Mouse (Mus musculus) kidney, embryonic 15.5 days (tissue): Measurements from ENCODE around the gene 5730596B20Rik. TPM values are rescaled to one million over a fixed set of nuclear protein-coding genes. Genes with fewer than 3 reads are reported as not detected.

Experiments used
- ATAC-seq: fragments of 200-750 bp; cut with Nextera tagmentation; replicated peaks from 2 replicates; pipeline ENCODE4 v1.8.0; 2017; ENCODE audit warnings: moderate TSS enrichment; ENCODE audit not compliant: low FRiP score
- H3K27ac ChIP-seq: fragments of 300-500 bp; sonication (generic); 2 replicates; pipeline ENCODE4 v1.5.1; 2015; ENCODE audit warnings: mild to moderate bottlenecking, inconsistent platforms
- H3K27me3 ChIP-seq: fragments of 300-500 bp; sonication (generic); 2 replicates; pipeline ENCODE4 v1.6.1; 2015; ENCODE audit warnings: inconsistent platforms
- H3K36me3 ChIP-seq: fragments of 300-500 bp; sonication (generic); 2 replicates; pipeline ENCODE4 v1.6.1; 2015; ENCODE audit warnings: inconsistent platforms
- H3K4me1 ChIP-seq: fragments of 300-500 bp; sonication (generic); 2 replicates; pipeline ENCODE4 v1.6.1; 2015; ENCODE audit warnings: inconsistent platforms
- H3K4me2 ChIP-seq: fragments of 300-500 bp; sonication (generic); 2 replicates; pipeline ENCODE4 v1.6.1; 2015; ENCODE audit warnings: moderate library complexity, mild to moderate bottlenecking, inconsistent platforms
- H3K4me3 ChIP-seq: fragments of 300-500 bp; sonication (generic); replicated peaks from 2 replicates; pipeline ENCODE4 v1.5.1; 2015; ENCODE audit warnings: mild to moderate bottlenecking, inconsistent platforms
- H3K9ac ChIP-seq: fragments of 300-500 bp; sonication (generic); 2 replicates; pipeline ENCODE4 v1.6.1; 2015; ENCODE audit warnings: mild to moderate bottlenecking, inconsistent platforms
- H3K9me3 ChIP-seq: fragments of 300-500 bp; sonication (generic); replicated peaks from 2 replicates; pipeline ENCODE4 v1.6.1; 2016; ENCODE audit warnings: inconsistent platforms
- WGBS: fragments of 180-500 bp; shearing (Covaris S2); methylation state at CpG from one replicate; pipeline ENCODE4 v1.1.7; 2015; ENCODE audit warnings: mixed read lengths; 5-methylcytosine and 5-hydroxymethylcytosine counted together
- polyA plus RNA-seq: library from polyadenylated mRNA; unstranded; fragments of >200 nt; fragmentation: Nextera tagmentation; extraction: Ambion mirVana; gene quantifications from 2 replicates; pipeline ENCODE4 v1.2.1, GENCODE M21; 2015

Gene 5730596B20Rik
- polyA plus RNA-seq, 1 experiment from 2014 or later: 2.4 TPM

GRCm38 (mm10) chr6:52190906-52191810 is 13.9 kb downstream of the 5730596B20Rik start, which contains the start of gene Hoxa4:
Gene Hoxa4 (minus strand): TSS chr6:52191753.
- Histone ChIP-seq H3K4me3 (peak within 1 kb of the TSS; percentile 62), H3K36me3 (0 out of 2 replicates have a peak, but pooled peaks cover 3% of the 10 kb centered on the region), H3K27me3 (no peaks in the 10 kb centered on the region), H3K4me1 (peaks cover 91% of the 10 kb centered on the region), H3K4me2 (peak within 1 kb of the TSS; percentile 93), H3K9me3 (no peaks in the 10 kb centered on the region), H3K27ac (peak within 1 kb of the TSS; percentile 95), H3K9ac (peak within 1 kb of the TSS; percentile 78)
- peak; percentile 72 for ATAC-seq
- under 1% methylated on average over 92 of the region's 102 CpGs for WGBS

DNA sequence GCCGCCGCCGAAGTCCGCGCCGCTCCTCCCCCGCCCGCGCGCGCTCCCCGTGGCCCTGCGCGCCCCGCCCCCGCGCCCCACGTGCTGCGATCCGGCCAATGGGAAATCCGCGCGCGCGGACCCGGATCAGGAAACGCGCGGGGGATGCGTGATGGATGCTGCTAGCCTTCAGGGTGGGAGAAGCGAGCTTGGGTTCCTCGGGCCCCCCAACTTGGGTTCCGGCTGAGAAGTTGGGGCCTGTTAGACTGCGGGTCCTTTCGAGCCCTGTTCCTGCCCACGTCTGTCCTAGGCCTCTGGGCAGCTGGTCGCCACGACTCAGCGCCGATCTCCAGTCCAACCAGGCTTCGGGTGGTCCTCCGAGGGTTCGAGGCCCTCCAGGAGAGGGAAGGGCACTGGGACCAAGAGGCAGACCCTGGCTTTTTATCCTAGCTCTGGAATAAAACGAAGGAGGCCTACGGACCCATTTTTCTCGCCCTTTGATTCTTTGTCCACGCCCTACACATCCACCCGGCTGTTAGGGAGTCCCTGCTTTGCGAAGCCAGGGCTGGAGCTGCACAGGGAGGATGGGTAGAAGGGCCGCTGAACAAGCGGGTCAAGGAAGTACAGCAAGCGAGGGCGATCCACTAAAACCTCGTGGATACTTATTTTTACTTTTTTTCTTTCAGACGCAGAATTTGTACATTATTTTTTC is 14.7 kb downstream of the 5730596B20Rik start:
- Histone ChIP-seq H3K36me3 (no peaks in the 10 kb centered on the region), H3K27me3 (no peaks in the 10 kb centered on the region), H3K4me1 (peaks cover 91% of the 10 kb centered on the region), H3K4me2 (peak overlapping the region; percentile 93), H3K4me3 (peak overlapping the region; percentile 62), H3K9me3 (no peaks in the 10 kb centered on the region), H3K9ac (peak overlapping the region; percentile 35), H3K27ac (peak overlapping the region; percentile 83)
- under 1% methylated on average over 48 of the region's 55 CpGs for whole genome bisulfite sequencing
- peak; percentile 59 for ATAC-seq

DNA sequence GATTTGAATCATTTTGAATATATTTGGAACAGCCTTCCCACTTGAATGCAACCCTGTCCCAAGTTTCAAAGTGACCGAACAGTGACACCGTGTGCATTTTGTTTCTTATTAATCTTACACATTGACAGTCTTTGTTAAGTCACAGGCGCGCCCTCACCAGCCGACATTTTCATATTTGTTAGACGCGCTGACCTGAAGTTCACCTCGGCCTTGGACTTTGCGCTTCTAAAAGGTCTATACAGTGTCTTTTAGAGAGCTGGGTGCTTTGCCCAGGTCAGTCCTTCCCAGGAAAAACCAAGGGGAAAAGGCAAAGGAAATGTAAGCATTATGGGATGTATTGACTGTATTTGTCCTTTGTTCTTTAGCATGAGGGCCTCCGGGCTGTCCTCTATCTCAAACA is 17.4 kb downstream of the 5730596B20Rik start:
- Histone ChIP-seq H3K36me3 (0 out of 2 replicates have a peak, but pooled peaks cover 2% of the 10 kb centered on the region), H3K9ac (no peak overlapping the region), H3K4me1 (peaks cover 78% of the 10 kb centered on the region), H3K9me3 (no peaks in the 10 kb centered on the region), H3K4me3 (no peak overlapping the region), H3K4me2 (peak overlapping the region; percentile 25; the same call in 1 of the 2 replicates), H3K27ac (peak overlapping the region; percentile 70), H3K27me3 (no peaks in the 10 kb centered on the region)
- ATAC-seq: no peak
- WGBS: 28% methylated on average over 10 of the region's 10 CpGs

- 0 out of 2 replicates have a peak, but pooled peaks cover 4% of the 10 kb centered on the region for H3K36me3 ChIP-seq
- peak overlapping the region; percentile 83; the same call in 1 of the 2 replicates for H3K27ac ChIP-seq
- H3K9me3 ChIP-seq: no peaks in the 10 kb centered on the region
- H3K4me2 ChIP-seq: peak overlapping the region; percentile 38
- H3K4me3 ChIP-seq: no peak overlapping the region; the same call in 1 of the 2 replicates
- no peak for ATAC-seq
- no peak overlapping the region for H3K9ac ChIP-seq
- peaks cover 80% of the 10 kb centered on the region for H3K4me1 ChIP-seq
- WGBS: 28% methylated on average over 9 of the region's 9 CpGs
- H3K27me3 ChIP-seq: no peaks in the 10 kb centered on the region
These were observed 19.5 kb downstream of the 5730596B20Rik start for GRCm38 (mm10) chr6:52196811-52197210.

- H3K27ac ChIP-seq: peak overlapping the region; percentile 83
- H3K4me1 ChIP-seq: peaks cover 80% of the 10 kb centered on the region
- peak overlapping the region; percentile 38 for H3K4me2 ChIP-seq
- WGBS: 4% methylated on average over 10 of the region's 10 CpGs
- H3K36me3 ChIP-seq: 0 out of 2 replicates have a peak, but pooled peaks cover 5% of the 10 kb centered on the region
- no peaks in the 10 kb centered on the region for H3K27me3 ChIP-seq
- no peaks in the 10 kb centered on the region for H3K9me3 ChIP-seq
- ATAC-seq: peak; percentile 86
- peak overlapping the region; percentile 4; the same call in 1 of the 2 replicates for H3K4me3 ChIP-seq
- peak overlapping the region; percentile 16; the same call in 1 of the 2 replicates for H3K9ac ChIP-seq
These were observed 20.0 kb downstream of the 5730596B20Rik start for GRCm38 (mm10) chr6:52197271-52197670.

DNA sequence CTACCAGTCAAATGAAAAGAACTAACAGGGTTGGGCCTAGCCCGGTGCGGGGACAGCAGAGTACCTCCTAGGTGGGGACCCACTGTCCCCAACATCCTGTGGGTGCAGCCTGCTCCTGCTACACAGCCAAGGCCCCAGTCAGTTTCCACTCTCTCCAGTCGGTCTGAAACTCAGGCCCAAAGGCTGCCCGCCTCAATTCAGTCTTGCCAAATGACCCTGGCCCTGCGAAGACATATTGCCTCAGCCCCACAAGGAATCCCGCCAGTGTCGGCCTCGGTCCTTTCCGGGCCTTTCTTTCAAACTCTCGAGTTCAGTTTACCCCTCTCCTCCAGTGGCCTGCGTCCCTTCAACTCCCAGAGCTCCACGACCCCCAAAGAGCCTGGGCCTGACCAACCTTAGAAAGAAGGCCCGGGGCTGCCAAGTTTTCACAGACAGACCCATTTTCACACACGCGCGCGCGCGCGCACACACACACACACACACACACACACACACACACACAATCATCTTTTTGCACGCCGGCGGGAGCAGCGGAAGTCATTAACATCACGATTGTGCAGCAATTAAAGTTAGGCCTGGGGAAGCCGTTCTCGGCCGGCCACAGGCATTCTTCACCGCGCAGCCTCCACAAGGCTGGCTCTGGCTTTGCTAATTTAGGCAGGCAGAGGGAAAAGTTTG is 22.9 kb downstream of the 5730596B20Rik start:
- Histone ChIP-seq H3K9me3 (no peaks in the 10 kb centered on the region), H3K4me3 (peak overlapping the region; percentile 2; the same call in 1 of the 2 replicates), H3K4me2 (peak overlapping the region; percentile 23), H3K4me1 (peaks cover 82% of the 10 kb centered on the region), H3K9ac (no peak overlapping the region), H3K36me3 (peaks cover 14% of the 10 kb centered on the region; the same call in 1 of the 2 replicates), H3K27ac (peak overlapping the region; percentile 63), H3K27me3 (no peaks in the 10 kb centered on the region)
- 17% methylated on average over 30 of the region's 30 CpGs for WGBS
- no peak for ATAC-seq

- H3K9me3 ChIP-seq: no peaks in the 10 kb centered on the region
- H3K27ac ChIP-seq: peak overlapping the region; percentile 67
- no peak for ATAC-seq
- H3K4me2 ChIP-seq: peak overlapping the region; percentile 24
- H3K9ac ChIP-seq: no peak overlapping the region
- H3K4me1 ChIP-seq: peaks cover 84% of the 10 kb centered on the region
- H3K36me3 ChIP-seq: peaks cover 20% of the 10 kb centered on the region
- 31% methylated on average over 10 of the region's 10 CpGs for WGBS
- H3K27me3 ChIP-seq: 0 out of 2 replicates have a peak, but pooled peaks cover 4% of the 10 kb centered on the region
- peak overlapping the region; percentile 3; the same call in 1 of the 2 replicates for H3K4me3 ChIP-seq
These were observed 23.5 kb downstream of the 5730596B20Rik start for GRCm38 (mm10) chr6:52200751-52201250.

DNA sequence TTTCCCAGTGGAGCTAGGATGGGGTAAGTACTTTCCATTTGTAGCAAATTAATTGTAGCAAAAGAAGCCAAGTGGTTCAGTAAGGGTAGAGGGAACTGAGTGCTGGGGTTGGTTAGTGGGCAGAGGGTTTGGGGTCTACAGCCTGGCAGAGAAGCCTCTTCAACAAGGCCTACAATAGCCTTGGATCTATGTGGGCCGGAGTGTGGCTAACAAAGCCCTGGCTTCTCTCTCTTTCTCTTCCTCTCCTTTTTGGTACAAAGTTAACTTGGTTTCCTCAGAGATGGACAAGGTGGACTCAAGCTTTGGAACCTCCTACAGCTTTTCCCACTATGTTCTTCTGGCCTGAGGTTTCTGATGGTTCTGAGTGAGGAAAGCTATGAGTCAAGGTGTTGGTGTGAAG is 24.0 kb downstream of the 5730596B20Rik start:
- 74% methylated on average over 1 of the region's 1 CpGs for WGBS
- Histone ChIP-seq H3K4me1 (peaks cover 84% of the 10 kb centered on the region), H3K4me3 (0 out of 2 replicates have a peak overlapping the region, but pooled peaks have one; percentile 3), H3K9me3 (no peaks in the 10 kb centered on the region), H3K27ac (peak overlapping the region; percentile 67), H3K36me3 (peaks cover 25% of the 10 kb centered on the region), H3K27me3 (0 out of 2 replicates have a peak, but pooled peaks cover 4% of the 10 kb centered on the region), H3K4me2 (peak overlapping the region; percentile 24), H3K9ac (no peak overlapping the region)
- no peak for ATAC-seq

DNA sequence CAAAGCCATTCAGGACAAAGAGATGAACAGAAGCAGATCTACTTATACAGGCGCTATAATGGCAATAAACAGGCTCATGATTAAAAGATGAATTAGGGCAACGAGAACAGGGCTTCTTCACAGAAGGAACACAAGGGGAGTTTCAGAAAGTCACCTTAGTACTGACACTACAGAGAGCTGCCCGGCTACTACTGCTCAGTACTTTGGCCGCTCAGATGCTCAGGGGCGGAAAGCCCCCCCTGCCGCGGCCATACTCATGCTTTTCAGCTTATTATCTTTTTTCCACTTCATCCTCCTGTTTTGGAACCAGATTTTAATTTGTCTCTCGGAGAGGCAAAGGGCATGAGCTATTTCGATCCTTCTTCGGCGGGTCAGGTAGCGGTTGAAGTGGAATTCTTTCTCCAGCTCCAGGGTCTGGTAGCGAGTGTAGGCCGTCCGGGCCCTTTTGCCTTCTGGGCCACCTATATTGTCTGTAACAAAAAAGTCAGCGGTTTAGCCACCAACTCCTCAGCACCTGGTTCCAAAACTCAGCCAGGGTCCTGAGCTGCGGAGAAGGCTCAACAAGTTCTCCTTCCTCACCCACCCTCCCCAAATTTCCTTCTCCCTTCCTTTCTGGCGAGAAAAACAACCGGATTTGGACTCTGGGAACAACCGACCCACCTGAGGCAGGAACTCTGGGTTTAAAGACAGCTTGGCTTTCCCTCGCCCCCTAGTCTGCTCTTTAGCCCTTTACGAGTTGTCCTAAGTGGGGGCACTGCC is 25.2 kb downstream of the 5730596B20Rik start:
- Histone ChIP-seq H3K9ac (peak overlapping the region; percentile 66), H3K27ac (peak overlapping the region; percentile 82), H3K9me3 (no peaks in the 10 kb centered on the region), H3K4me2 (peak overlapping the region; percentile 92), H3K4me3 (peak overlapping the region; percentile 69), H3K4me1 (peaks cover 84% of the 10 kb centered on the region), H3K36me3 (peaks cover 29% of the 10 kb centered on the region), H3K27me3 (peaks cover 4% of the 10 kb centered on the region; the same call in 1 of the 2 replicates)
- ATAC-seq: no peak
- 18% methylated on average over 22 of the region's 22 CpGs for WGBS

DNA sequence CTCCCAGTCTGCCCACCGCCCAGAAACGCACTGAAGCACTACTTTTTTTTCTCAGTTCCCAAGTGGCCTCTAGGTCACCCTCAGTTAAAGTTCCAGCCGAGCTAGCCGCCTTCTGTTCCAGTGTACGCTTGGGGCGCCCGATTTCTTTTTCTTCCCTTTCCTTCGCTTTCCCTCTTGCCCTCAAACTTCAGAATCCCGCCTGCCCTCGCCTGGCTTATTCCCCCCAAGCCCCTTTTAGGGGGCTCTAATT is 25.7 kb downstream of the 5730596B20Rik start:
- Histone ChIP-seq H3K27ac (peak overlapping the region; percentile 82), H3K4me1 (peaks cover 84% of the 10 kb centered on the region), H3K4me2 (peak overlapping the region; percentile 92), H3K9me3 (no peaks in the 10 kb centered on the region), H3K4me3 (peak overlapping the region; percentile 69), H3K27me3 (peaks cover 4% of the 10 kb centered on the region; the same call in 1 of the 2 replicates), H3K9ac (peak overlapping the region; percentile 66), H3K36me3 (peaks cover 29% of the 10 kb centered on the region)
- no peak for ATAC-seq
- 6% methylated on average over 10 of the region's 10 CpGs for WGBS
